Mouse (Mus musculus): ENCODE results near the gene Sgsh. TPM values are rescaled to one million over a fixed set of nuclear protein-coding genes. Genes with fewer than 3 reads are reported as not detected.
A peak's percentile ranks its signal among the peaks of the same experiment; 100 is the strongest.

Gene Sgsh
- polyA plus RNA-seq, 1 experiment from 2014 or later, result 6.4 TPM

DNA sequence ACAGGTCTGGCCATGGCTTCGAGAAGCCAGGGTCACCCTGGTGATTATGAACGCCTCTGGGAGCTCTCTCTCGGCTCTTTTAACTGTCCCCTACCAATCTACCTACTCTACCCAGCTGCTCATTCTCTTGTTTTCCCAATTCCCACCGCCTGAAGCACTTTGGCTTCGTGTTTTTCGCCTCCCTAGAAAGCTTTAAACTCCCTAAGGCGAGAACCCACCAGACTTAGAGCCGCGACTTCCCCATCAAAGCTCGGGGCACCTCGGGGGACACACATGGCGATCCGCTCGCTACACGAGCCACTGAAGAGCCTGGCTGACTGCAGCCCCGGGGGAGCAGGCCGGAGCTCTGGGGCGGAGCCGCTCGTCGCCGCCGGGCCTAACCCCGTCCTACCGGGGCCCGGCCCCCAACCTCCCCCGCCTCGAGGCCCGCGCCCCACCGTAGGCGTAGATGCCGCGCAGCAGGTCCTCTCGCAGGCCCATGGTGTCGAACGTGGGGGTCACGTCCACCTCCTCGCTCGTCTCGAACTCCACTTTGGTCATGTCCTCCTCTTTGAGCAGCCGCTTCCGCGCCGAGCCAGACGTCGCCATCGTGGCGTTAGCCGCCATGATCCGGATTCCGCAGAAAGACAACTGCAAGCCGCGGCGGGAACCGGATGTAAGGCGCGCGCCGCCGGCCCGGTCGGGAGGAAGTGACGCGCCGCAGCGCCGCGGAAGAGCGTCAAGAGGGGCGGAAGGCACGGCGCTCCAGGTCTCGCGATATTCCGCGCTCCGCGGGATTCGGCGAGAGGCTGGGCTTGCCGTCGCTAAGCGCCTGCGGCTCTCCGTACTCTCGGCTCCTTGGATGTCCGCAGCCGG, 55.7 kb downstream of the Sgsh start, which contains the start of gene Eif4a3:
Gene Eif4a3 (minus strand): TSS at position 699 of the 855 bp plus-strand sequence.
- peaks cover 3% of the 10 kb centered on the region; the same call in 1 of the 2 replicates for H3K27me3 ChIP-seq (ENCODE audit: low read depth, poor library complexity, severe bottlenecking)
- H3K27ac ChIP-seq (replicated peaks), result peak within 1 kb of the TSS; percentile 95
- peaks cover 38% of the 10 kb centered on the region for H3K36me3 ChIP-seq
- peaks cover 30% of the 10 kb centered on the region for H3K4me1 ChIP-seq
- H3K4me3 ChIP-seq, result peak within 1 kb of the TSS; percentile 94
- no peaks in the 10 kb centered on the region for H3K9me3 ChIP-seq (replicated peaks)
- WGBS, result under 1% methylated on average over 89 of the region's 89 CpGs
- DNase-seq (ENCODE audit: low spot score), result peak; percentile 98

DNA sequence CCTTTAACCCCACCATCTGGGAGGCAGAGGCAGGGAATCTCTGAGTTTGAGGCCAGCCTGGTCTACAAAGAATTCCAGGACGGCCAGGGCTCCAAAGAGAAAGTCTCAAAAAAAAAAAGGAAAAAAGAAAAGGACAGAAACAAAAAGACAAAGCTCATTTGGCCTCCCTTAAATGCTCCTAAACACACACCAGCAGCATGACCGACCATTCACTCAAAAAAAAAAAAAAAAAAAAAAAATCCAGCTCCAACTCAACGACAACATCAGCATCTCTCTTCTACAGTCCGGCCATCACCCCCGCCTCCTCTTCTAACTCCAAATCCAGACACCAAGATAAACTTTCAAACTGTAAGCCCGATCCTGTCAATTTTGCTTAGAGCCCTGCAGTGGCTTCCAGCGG, 56.4 kb downstream of the Sgsh start:
- Histone ChIP-seq H3K4me1 (peaks cover 30% of the 10 kb centered on the region), H3K27ac (replicated peaks) (peak overlapping the region; percentile 95), H3K9me3 (replicated peaks) (no peaks in the 10 kb centered on the region), H3K27me3 (ENCODE audit: low read depth, poor library complexity, severe bottlenecking) (no peaks in the 10 kb centered on the region), H3K4me3 (peak overlapping the region; percentile 94), H3K36me3 (peaks cover 45% of the 10 kb centered on the region)
- 18% methylated on average over 7 of the region's 7 CpGs for WGBS
- DNase-seq (ENCODE audit: low spot score), result no peak

DNA sequence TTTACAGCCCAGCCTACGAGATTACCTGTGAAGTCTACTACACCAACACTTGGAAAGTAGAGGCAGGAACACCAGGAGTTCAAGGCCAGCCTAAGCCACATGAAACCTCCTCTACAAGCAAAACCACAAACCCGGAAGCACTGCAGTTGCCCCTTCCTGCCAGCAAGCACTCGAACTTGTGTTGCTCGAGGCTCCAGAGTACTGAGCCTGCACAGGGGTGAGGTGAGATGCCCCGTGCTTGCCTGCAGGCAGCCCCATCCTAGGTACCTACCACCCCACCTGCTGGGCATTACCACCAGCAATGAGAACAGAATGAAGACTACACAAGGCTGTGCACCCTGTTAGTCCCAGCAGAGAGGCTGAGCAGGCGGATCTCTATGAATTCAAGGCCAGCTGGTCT, 57.3 kb downstream of the Sgsh start:
- peaks cover 30% of the 10 kb centered on the region for H3K4me1 ChIP-seq
- no peaks in the 10 kb centered on the region for H3K27me3 ChIP-seq (ENCODE audit: low read depth, poor library complexity, severe bottlenecking)
- no peak overlapping the region for H3K27ac ChIP-seq (replicated peaks)
- no peak for DNase-seq (ENCODE audit: low spot score)
- H3K36me3 ChIP-seq, result peaks cover 55% of the 10 kb centered on the region
- WGBS, result 89% methylated on average over 6 of the region's 6 CpGs
- peak overlapping the region; percentile 94 for H3K4me3 ChIP-seq
- no peaks in the 10 kb centered on the region for H3K9me3 ChIP-seq (replicated peaks)

MicroRNAs within 50 kb of the gene (microRNA counts, 519-probe panel; counts per million panel counts)
- microRNA mmu-miR-1932, result not detected

Small RNA genes lying within 50 kb of the gene (microRNA-seq; reads per million reads assigned to microRNA genes)
- not detected for gene Mir1932

Other genes with a start within 250 kb of the Sgsh start
- gene Tbc1d16, start 127.0 kb downstream of the Sgsh start, polyA plus RNA-seq (2016; fragmentation: Nextera tagmentation; extraction: Ambion mirVana), result 27.0 and 29.6 TPM in 2 replicates
- gene Ccdc40, start 127.0 kb downstream of the Sgsh start, polyA plus RNA-seq (2016; fragmentation: Nextera tagmentation; extraction: Ambion mirVana), result 20.6 and 21.8 TPM in 2 replicates
- 32.0 and 33.6 TPM in 2 replicates for gene Gaa, start 87.6 kb downstream of the Sgsh start, polyA plus RNA-seq (2016; fragmentation: Nextera tagmentation; extraction: Ambion mirVana)
- gene Eif4a3, start 55.4 kb downstream of the Sgsh start, polyA plus RNA-seq (2016; fragmentation: Nextera tagmentation; extraction: Ambion mirVana), result 465 and 494 TPM in 2 replicates
- not detected in 2 replicates for gene Card14, start 47.8 kb downstream of the Sgsh start, polyA plus RNA-seq (2016; fragmentation: Nextera tagmentation; extraction: Ambion mirVana)
- 7.1 and 7.4 TPM in 2 replicates for gene Slc26a11, start within 50 bp of the Sgsh start, polyA plus RNA-seq (2016; fragmentation: Nextera tagmentation; extraction: Ambion mirVana)
- 0.97 and 1.0 TPM in 2 replicates for gene Rnf213, start 37.6 kb upstream of the Sgsh start, polyA plus RNA-seq (2016; fragmentation: Nextera tagmentation; extraction: Ambion mirVana)
- 21.6 and 27.6 TPM in 2 replicates for gene Endov, start 135.8 kb upstream of the Sgsh start, polyA plus RNA-seq (2016; fragmentation: Nextera tagmentation; extraction: Ambion mirVana)
- 1.1 and 1.6 TPM in 2 replicates for gene Nptx1, start 192.2 kb upstream of the Sgsh start, polyA plus RNA-seq (2016; fragmentation: Nextera tagmentation; extraction: Ambion mirVana)
- 11.0 and 12.1 TPM in 2 replicates for gene Rptor, start 247.4 kb upstream of the Sgsh start, polyA plus RNA-seq (2016; fragmentation: Nextera tagmentation; extraction: Ambion mirVana)